Mouse (Mus musculus): Measurements from ENCODE around the gene Nckap5l. TPM values are rescaled to one million over a fixed set of nuclear protein-coding genes. Genes with fewer than 3 reads are reported as not detected.

Gene Nckap5l
- polyA plus RNA-seq, 1 experiment, result 13.0 TPM

DNA sequence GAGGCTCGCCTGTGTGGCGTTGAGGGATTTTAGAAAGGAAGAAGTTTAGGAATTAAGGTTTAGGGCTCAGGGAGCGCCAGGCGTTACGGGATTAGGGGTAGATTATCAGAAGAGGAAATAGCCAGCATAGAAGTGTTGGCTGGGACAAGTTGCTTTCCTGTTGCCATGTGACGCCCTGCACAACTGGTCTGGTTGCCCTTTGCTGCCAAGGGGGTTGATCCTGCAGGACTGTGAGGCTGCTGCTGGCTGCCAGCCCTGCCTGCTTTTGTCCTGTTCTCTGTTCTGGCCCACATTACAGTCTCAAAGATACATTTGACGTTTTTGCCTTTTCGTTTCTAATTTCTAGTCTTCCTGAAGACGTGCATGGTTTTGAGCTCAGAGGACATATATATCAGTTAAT is 52.4 kb downstream of the Nckap5l start:
- H3K4me1 ChIP-seq (ENCODE audit: control insufficient read depth, insufficient read depth, low read length), result peaks cover 13% of the 10 kb centered on the region
- peak; percentile 45 for DNase-seq
- TF ChIP-seq CTCF (IDR thresholded peaks at IDR 0.05; ENCODE audit: insufficient read depth, low read length) (no peak), POLR2A (IDR thresholded peaks at IDR 0.05; ENCODE audit: borderline replicate concordance, extremely low read depth, low read depth, low read length) (no peak)
- WGBS, result 69% methylated on average over 9 of the region's 9 CpGs
- no peak overlapping the region for H3K4me3 ChIP-seq (replicated peaks; ENCODE audit: extremely low read depth, low read depth, low read length)

DNA sequence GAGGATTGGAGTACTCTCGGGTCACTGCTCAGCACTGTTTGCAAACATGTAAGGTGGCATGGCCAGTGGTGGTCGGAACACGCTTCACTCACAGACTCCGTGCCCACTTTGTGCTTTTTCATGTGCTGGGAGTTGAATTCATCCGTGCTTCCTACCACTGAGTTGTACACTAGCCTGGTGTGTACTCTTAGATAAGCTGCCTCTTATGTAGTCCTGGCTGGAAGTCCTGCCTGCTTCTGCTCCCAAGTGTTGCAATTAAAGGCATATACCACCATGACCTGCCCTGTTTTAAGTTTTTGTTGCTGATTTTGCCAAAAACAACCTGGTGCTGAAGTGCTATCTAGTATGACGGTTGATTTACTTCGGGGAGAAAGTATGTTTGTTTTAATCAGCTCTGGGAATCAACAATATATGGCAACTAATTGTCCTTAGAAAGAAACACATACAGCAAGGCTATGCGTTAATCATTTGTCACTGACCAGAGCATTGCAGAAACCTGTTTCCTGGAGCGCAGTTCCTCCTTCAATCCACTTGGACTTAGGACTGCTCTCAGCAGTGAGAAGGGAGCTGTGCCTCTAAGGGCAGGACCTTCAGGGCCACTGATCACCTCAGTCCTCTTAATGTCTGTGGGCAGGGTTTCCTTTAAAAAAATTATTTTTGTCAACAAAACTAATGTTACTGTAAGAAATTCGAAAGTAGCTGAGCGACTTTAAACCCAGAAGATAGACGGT is 54.2 kb downstream of the Nckap5l start:
- no peak overlapping the region for H3K4me3 ChIP-seq (replicated peaks; ENCODE audit: extremely low read depth, low read depth, low read length)
- TF ChIP-seq POLR2A (IDR thresholded peaks at IDR 0.05; ENCODE audit: borderline replicate concordance, extremely low read depth, low read depth, low read length) (no peak), CTCF (IDR thresholded peaks at IDR 0.05; ENCODE audit: insufficient read depth, low read length) (no peak)
- DNase-seq, result no peak
- 57% methylated on average over 12 of the region's 12 CpGs for WGBS
- H3K4me1 ChIP-seq (ENCODE audit: control insufficient read depth, insufficient read depth, low read length), result peaks cover 28% of the 10 kb centered on the region

DNA sequence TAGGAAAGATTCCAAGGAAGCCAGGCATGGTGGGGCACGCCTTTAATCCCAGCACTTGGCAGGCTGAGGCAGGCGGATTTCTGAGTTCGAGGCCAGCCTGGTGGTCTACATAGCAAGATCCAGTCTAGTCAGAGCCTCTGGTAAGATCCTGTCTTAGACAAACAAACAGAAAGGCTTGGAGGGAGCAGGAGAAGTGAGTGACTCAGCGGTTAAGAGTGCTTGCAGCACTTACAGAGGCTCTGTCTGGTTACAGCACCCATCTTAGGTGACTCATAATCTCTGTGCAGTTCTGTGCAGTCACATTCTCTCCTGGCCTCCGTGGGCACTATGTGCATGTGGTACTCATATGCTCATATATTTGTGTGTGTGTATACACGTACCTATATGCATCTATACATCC is 56.9 kb downstream of the Nckap5l start:
- Histone ChIP-seq H3K4me1 (ENCODE audit: control insufficient read depth, insufficient read depth, low read length) (peaks cover 39% of the 10 kb centered on the region), H3K4me3 (replicated peaks; ENCODE audit: extremely low read depth, low read depth, low read length) (no peak overlapping the region)
- TF ChIP-seq POLR2A (IDR thresholded peaks at IDR 0.05; ENCODE audit: borderline replicate concordance, extremely low read depth, low read depth, low read length) (no peak), CTCF (IDR thresholded peaks at IDR 0.05; ENCODE audit: insufficient read depth, low read length) (no peak)
- WGBS, result 61% methylated on average over 6 of the region's 6 CpGs
- no peak for DNase-seq

DNA sequence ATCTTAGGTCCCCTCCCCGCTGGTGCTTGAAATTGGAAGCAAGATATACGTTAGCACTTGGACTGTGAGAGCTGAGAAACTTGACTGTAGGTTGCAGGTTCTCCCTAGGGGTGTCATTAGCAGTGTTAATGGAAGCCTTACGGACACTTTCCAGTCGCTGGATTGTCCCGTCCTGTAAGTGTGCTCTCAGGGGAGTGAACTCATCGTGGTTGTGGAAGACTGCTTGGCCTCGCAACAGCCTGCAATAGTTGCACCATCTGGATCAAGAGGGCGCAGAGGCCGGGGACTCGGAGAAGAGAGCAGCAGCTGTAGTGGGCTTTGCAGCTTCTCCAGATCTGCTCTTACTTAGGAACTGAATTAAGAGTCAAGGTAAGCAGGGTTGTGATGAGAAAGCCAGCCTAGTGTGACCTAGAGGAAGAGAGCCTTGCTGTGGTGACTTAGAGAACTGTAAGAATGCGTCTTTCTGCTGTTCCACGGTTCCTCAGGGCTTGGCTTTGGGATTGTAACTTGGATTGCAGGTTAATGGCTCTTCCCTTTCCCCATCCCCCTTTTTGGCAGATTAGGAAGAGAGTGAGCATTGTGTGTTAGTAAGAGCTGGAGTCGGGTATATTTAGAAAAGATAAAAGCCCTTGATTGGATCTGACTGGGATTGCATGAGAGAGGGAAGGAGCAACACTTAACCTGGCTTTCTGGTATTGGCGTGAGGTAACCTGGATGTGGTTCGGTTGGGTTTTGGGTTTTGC is 57.9 kb downstream of the Nckap5l start:
- peaks cover 45% of the 10 kb centered on the region for H3K4me1 ChIP-seq (ENCODE audit: control insufficient read depth, insufficient read depth, low read length)
- no peak for TF ChIP-seq POLR2A (IDR thresholded peaks at IDR 0.05; ENCODE audit: borderline replicate concordance, extremely low read depth, low read depth, low read length)
- no peak for TF ChIP-seq CTCF (IDR thresholded peaks at IDR 0.05; ENCODE audit: insufficient read depth, low read length)
- no peak overlapping the region for H3K4me3 ChIP-seq (replicated peaks; ENCODE audit: extremely low read depth, low read depth, low read length)
- WGBS, result 40% methylated on average over 15 of the region's 15 CpGs
- no peak for DNase-seq

DNA sequence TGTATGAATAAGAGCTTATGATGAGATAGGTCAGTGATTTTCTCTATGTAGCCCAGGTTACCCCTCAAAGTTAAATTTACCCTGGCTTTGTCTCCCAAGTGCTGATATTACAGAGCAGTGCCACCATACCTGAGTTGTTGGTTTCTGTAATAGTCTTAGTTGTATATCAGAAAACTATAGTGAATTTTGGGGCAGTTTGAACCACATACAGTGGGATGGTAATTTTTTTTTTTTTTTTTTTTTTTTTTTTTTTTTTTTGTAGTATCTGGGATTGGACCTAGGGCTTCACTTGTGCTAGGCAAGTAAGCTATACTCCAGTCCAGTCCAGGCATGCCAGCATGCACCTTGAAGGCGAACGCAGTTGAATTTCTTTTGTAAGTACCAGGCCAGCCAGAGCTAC is 59.9 kb downstream of the Nckap5l start:
- no peak overlapping the region for H3K4me3 ChIP-seq (replicated peaks; ENCODE audit: extremely low read depth, low read depth, low read length)
- TF ChIP-seq CTCF (IDR thresholded peaks at IDR 0.05; ENCODE audit: insufficient read depth, low read length) (no peak), POLR2A (IDR thresholded peaks at IDR 0.05; ENCODE audit: borderline replicate concordance, extremely low read depth, low read depth, low read length) (no peak)
- no peak for DNase-seq
- H3K4me1 ChIP-seq (ENCODE audit: control insufficient read depth, insufficient read depth, low read length), result peaks cover 37% of the 10 kb centered on the region
- WGBS, result 72% methylated on average over 2 of the region's 2 CpGs

DNA sequence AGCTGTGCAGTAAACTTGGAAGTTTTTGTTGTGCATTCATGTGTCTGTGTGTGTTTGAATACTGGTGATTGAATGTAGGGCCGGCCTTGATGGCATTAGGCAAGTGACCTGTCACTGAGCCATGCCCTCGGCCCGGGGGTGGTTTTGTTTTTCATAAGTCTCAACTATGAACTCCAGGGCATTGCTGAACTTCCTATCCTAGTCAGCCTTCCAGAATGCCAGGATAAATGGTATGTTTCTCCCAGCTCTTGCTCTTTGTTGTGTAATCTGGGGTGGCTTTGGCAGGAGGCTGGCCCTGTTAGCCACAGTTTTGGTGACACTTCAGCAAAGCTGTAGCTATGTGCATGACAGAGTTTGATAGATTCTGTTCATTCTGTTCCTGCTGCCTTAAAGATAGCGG is 60.7 kb downstream of the Nckap5l start:
- TF ChIP-seq CTCF (IDR thresholded peaks at IDR 0.05; ENCODE audit: insufficient read depth, low read length) (no peak), POLR2A (IDR thresholded peaks at IDR 0.05; ENCODE audit: borderline replicate concordance, extremely low read depth, low read depth, low read length) (no peak)
- H3K4me3 ChIP-seq (replicated peaks; ENCODE audit: extremely low read depth, low read depth, low read length), result no peak overlapping the region
- WGBS, result 12% methylated on average over 4 of the region's 4 CpGs
- DNase-seq, result no peak
- peaks cover 40% of the 10 kb centered on the region for H3K4me1 ChIP-seq (ENCODE audit: control insufficient read depth, insufficient read depth, low read length)

DNA sequence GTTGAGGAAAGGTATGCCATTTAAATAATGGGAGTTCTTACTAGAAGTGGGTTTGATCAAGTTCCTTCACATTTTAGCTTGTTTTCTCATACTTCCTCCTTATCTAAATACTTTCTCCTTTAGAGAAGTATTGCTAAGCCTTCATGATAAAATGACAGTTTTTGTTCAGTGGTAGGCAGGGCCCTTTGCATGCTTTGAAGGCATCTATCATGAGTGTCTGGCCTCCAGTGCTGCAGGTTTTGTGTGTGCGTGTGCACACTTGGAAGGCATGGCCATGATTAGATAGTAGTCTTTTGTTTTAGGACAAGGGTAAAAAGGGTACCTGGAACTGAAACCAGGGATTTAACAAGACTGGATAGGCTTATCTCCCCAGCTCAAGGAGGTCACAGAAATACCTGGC is 61.1 kb downstream of the Nckap5l start:
- Histone ChIP-seq H3K4me1 (ENCODE audit: control insufficient read depth, insufficient read depth, low read length) (peaks cover 40% of the 10 kb centered on the region), H3K4me3 (replicated peaks; ENCODE audit: extremely low read depth, low read depth, low read length) (no peak overlapping the region)
- no peak for TF ChIP-seq CTCF (IDR thresholded peaks at IDR 0.05; ENCODE audit: insufficient read depth, low read length)
- no peak for TF ChIP-seq POLR2A (IDR thresholded peaks at IDR 0.05; ENCODE audit: borderline replicate concordance, extremely low read depth, low read depth, low read length)
- no peak for DNase-seq
- WGBS, result 25% methylated on average over 1 of the region's 1 CpGs

DNA sequence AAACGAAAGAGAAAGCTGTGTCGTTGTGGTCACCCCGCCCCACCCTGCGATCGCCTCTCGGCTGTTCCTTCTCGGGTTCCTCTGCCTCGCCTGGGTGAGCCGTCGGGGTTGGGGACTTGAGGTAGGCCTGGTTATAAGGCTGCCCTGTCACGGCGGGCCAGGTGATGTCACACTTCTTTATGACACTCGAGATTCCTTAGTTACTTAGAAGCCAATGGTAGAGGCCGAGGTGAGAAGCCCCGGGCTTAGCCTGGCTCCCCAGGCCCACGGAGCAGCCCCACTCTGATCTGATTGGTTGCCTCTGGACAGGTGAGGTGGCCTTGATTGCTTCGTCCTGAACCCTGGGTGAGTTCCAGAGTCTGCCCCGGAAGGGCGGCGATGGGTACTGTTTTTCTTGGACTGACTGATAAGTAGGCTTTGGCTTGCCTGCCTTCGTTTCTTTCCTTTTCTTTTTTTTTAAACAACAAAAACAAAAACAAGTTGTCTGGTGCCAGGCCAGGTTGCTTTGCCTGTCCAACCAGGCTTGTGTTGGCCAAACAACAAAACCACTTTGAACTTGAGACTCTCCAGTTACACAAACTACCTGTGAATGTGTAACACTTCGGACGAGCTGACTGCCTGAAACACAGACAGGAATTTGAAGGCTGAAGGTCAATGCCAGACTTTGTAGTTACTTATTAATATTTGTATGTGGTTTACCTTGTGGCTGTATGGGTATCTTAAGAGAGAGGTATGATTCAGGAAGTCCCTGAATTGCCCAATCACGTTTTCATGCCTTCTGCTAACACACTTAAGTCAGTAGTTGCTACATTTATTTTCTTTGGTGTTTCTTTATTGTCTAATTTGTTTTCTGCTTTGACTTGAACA is 63.9 kb downstream of the Nckap5l start:
- Histone ChIP-seq H3K4me1 (ENCODE audit: control insufficient read depth, insufficient read depth, low read length) (peaks cover 23% of the 10 kb centered on the region), H3K4me3 (replicated peaks; ENCODE audit: extremely low read depth, low read depth, low read length) (peak overlapping the region; percentile 97)
- under 1% methylated on average over 24 of the region's 24 CpGs for WGBS
- TF ChIP-seq POLR2A (IDR thresholded peaks at IDR 0.05; ENCODE audit: borderline replicate concordance, extremely low read depth, low read depth, low read length) (0 out of 2 replicates have a peak, but pooled peaks have one; percentile 10), CTCF (IDR thresholded peaks at IDR 0.05; ENCODE audit: insufficient read depth, low read length) (no peak)
- DNase-seq, result peak; percentile 80

All from lung, adult 2 months (tissue).